Mouse (Mus musculus): Measurements from ENCODE around the gene Zcwpw1. TPM values are rescaled to one million over a fixed set of nuclear protein-coding genes. Genes with fewer than 3 reads are reported as not detected.

The Zcwpw1 gene
- polyA plus RNA-seq, 1 experiment, result 11.3 TPM

DNA sequence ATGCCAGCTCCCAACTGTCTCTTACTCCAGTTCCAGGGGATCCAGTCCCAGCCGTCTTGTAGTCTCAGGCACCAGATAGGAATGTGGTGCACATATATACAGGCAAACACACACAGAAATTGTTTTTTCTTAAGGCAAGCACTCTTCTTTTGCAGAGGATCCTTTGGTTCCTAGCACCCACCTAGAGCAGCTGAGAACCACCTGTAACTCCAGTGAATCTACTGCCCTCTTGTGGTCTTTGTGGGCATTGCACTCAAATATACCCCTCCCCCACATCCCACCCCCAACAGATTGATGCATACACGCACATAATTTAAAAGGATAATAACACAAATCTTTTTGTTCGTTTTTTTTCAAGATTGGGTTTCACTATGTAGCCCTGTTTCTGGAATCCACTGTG lies 21.3 kb upstream of the Zcwpw1 start:
- Histone ChIP-seq H3K4me3 (ENCODE audit: insufficient read depth, low read length) (no peak overlapping the region), H3K4me1 (ENCODE audit: control insufficient read depth, insufficient read depth, low read length) (no peaks in the 10 kb centered on the region), H3K27ac (ENCODE audit: insufficient read depth, low read length) (no peak overlapping the region)
- TF ChIP-seq CTCF (IDR thresholded peaks at IDR 0.05; ENCODE audit: extremely low read depth, insufficient read depth, low read length), result peak; percentile 36; the same call in 1 of the 2 replicates
- no peak for TF ChIP-seq POLR2A (IDR thresholded peaks at IDR 0.05; ENCODE audit: extremely low read depth, insufficient read depth, low read length)

DNA sequence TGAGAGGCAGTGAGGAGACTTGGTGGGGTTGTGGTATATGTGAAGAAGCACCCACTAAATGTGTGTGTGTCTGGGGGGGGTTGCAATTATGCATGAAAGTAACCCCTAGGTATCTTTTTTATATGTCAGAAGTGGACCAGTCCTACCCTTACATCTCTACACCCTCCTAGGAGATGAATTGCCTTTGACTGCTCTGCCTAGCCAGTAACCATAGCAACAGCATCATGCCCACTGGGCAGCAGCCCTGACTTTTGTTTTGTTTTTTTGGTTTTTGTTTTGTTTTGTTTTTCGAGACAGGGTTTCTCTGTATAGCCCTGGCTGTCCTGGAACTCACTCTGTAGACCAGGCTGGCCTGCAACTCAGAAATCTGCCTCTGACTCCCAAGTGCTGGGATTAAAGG lies 19.1 kb upstream of the Zcwpw1 start:
- H3K4me1 ChIP-seq (ENCODE audit: control insufficient read depth, insufficient read depth, low read length), result no peaks in the 10 kb centered on the region
- no peak overlapping the region for H3K4me3 ChIP-seq (ENCODE audit: insufficient read depth, low read length)
- no peak for TF ChIP-seq CTCF (IDR thresholded peaks at IDR 0.05; ENCODE audit: extremely low read depth, insufficient read depth, low read length)
- TF ChIP-seq POLR2A (IDR thresholded peaks at IDR 0.05; ENCODE audit: extremely low read depth, insufficient read depth, low read length), result no peak
- no peak overlapping the region for H3K27ac ChIP-seq (ENCODE audit: insufficient read depth, low read length)

DNA sequence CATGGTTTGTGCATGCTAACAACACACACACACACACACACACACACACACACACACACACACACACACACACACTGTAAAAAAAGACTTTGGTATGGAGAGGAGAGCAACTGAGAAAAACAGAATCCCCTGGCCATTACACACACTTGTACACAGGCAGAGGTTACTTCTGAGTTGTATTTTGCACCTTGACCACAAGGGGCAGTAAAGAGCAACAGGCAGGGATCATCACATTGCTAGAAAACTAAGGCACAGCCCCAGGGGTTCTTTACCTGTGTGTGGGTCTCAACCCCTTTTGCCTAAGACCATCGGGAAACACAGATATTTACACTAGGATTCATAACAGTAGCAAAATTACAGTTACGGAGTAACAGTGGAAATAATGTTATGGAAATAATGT lies 16.9 kb upstream of the Zcwpw1 start:
- Histone ChIP-seq H3K4me3 (ENCODE audit: insufficient read depth, low read length) (no peak overlapping the region), H3K27ac (ENCODE audit: insufficient read depth, low read length) (no peak overlapping the region), H3K4me1 (ENCODE audit: control insufficient read depth, insufficient read depth, low read length) (no peaks in the 10 kb centered on the region)
- TF ChIP-seq CTCF (IDR thresholded peaks at IDR 0.05; ENCODE audit: extremely low read depth, insufficient read depth, low read length), result peak; percentile 72
- TF ChIP-seq POLR2A (IDR thresholded peaks at IDR 0.05; ENCODE audit: extremely low read depth, insufficient read depth, low read length), result no peak

DNA sequence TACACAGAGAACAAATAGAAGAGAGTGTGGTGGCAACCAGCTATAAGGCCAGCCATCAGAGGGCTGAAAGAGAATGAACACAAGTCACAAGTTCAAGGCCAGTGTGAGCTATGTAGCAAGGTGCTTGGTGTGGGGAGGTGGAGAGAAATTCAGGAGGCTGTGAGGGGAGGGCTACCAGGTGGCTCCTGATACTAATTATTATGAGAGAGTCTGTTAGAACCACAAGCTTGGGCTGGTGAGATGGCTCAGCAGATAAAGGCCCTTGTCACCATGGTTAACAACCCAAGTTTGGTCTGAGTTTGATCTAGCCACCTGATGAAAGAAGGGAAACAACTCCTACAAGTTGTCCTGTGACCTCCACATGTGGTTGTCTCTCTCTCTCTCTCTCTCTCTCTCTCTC lies 14.8 kb upstream of the Zcwpw1 start:
- TF ChIP-seq CTCF (IDR thresholded peaks at IDR 0.05; ENCODE audit: extremely low read depth, insufficient read depth, low read length), result no peak
- no peak for TF ChIP-seq POLR2A (IDR thresholded peaks at IDR 0.05; ENCODE audit: extremely low read depth, insufficient read depth, low read length)
- H3K27ac ChIP-seq (ENCODE audit: insufficient read depth, low read length), result no peak overlapping the region
- no peaks in the 10 kb centered on the region; the same call in 1 of the 2 replicates for H3K4me1 ChIP-seq (ENCODE audit: control insufficient read depth, insufficient read depth, low read length)
- no peak overlapping the region for H3K4me3 ChIP-seq (ENCODE audit: insufficient read depth, low read length)

DNA sequence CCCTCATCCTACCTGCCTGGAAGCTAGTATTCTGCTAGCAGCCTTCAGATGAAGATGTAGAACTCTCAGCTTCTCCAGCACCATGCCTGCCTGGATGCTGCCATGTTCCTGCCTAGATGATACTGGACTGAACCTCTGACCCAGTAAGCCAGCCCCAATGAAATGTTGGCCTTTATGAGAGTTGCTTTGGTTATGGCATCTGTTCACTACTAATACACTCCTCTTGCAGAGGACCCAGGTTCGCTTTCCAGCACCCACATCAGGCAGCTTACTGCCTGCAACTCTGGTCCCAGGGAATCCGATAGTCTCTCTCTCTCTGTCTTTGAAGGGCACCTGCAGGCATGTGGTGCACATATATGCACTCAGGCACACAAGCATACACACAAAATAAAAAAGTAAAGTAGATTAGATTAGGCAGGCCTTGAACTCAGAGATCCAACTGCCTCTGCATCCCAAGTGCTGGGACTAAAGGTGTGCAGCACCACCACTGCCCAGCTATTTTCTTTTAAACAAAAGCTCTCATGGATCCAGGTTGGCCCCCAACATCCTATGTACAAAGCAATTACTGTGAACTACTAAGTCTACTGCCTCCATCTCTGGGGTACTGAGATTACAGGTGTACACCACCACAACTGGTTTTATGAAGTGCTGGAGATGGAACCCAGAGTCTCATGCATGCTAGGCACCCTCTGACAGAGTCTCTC lies 11.9 kb upstream of the Zcwpw1 start:
- no peak overlapping the region for H3K27ac ChIP-seq (ENCODE audit: insufficient read depth, low read length)
- H3K4me1 ChIP-seq (ENCODE audit: control insufficient read depth, insufficient read depth, low read length), result no peaks in the 10 kb centered on the region; the same call in 1 of the 2 replicates
- TF ChIP-seq POLR2A (IDR thresholded peaks at IDR 0.05; ENCODE audit: extremely low read depth, insufficient read depth, low read length) (no peak), CTCF (IDR thresholded peaks at IDR 0.05; ENCODE audit: extremely low read depth, insufficient read depth, low read length) (no peak)
- H3K4me3 ChIP-seq (ENCODE audit: insufficient read depth, low read length), result no peak overlapping the region

DNA sequence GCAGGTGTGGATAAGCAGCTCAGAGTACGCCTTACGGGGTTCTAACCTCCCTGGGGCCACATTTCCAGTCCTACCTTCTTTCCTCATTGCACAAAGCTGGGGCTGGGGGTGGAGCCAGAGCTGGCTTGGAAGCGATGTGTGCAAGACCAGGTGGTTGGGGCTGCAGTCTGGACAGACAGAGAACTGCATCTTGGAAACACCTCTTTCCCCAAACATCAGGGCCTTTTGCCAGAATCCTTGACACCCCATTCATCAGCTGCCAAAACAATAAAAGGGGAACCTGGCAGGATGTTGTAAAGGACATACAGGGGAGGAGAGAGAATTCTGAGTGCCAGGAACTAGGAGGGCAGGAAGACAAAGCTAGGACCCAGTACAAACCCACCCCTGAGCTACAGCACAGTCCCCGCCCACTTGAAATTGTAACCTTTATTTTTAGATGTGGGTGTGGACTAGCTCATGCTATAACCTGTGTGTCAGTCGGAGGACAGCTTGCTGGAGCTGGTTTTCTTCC lies 11.1 kb upstream of the Zcwpw1 start:
- Histone ChIP-seq H3K4me1 (ENCODE audit: control insufficient read depth, insufficient read depth, low read length) (no peaks in the 10 kb centered on the region; the same call in 1 of the 2 replicates), H3K4me3 (ENCODE audit: insufficient read depth, low read length) (no peak overlapping the region), H3K27ac (ENCODE audit: insufficient read depth, low read length) (no peak overlapping the region)
- TF ChIP-seq CTCF (IDR thresholded peaks at IDR 0.05; ENCODE audit: extremely low read depth, insufficient read depth, low read length) (no peak), POLR2A (IDR thresholded peaks at IDR 0.05; ENCODE audit: extremely low read depth, insufficient read depth, low read length) (no peak)

DNA sequence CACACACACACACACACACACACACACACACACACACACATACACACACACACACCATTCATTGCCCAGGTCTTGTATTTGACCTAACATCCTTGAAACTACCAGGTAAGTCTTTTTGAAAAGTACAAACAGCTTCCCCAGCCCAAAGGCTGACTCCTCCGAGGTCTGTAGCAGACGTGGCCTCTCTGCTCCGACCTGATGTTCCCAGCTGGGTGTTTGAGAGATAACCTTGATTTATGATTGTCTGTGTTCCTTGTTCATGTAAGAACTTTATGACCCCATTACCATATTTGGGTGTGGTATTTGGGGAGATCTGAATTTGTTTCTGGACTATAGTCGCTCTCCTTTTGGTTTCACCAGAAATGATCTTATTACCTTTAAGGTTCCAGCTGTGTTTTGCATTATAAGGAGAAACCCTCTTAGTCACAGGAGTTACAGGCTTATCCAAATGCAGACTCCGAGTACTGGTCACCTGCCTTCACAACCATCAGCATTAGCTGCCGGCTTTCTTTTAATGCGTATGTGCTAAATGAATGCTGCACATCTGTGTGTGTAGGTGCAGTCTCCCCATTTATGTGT lies 10.2 kb upstream of the Zcwpw1 start:
- no peak overlapping the region for H3K4me3 ChIP-seq (ENCODE audit: insufficient read depth, low read length)
- TF ChIP-seq CTCF (IDR thresholded peaks at IDR 0.05; ENCODE audit: extremely low read depth, insufficient read depth, low read length), result no peak
- TF ChIP-seq POLR2A (IDR thresholded peaks at IDR 0.05; ENCODE audit: extremely low read depth, insufficient read depth, low read length), result no peak
- H3K27ac ChIP-seq (ENCODE audit: insufficient read depth, low read length), result no peak overlapping the region
- H3K4me1 ChIP-seq (ENCODE audit: control insufficient read depth, insufficient read depth, low read length), result no peaks in the 10 kb centered on the region; the same call in 1 of the 2 replicates

DNA sequence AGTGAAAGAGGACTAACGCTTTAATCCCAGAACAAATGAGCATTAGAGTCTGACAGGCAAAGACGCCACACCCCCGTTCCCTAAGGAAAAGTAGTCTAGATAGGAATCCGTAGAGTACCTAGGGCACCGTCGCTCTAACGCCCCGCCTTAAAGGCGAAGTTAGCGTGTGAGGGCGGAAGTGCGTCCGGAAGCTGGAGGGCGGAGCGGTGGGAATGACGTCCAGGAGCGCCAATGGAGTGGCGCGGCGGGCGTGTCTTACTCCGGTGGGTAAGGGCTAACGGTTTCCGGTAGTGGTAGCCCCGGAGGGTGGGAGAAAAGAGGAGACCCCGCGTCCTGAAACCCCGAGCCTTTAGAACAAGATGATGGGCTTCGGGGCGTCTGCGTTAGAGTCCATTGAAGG lies 9.0 kb upstream of the Zcwpw1 start, which contains the start of gene Ppp1r35:
Ppp1r35 (plus strand) TSS at position 215 of the 400 bp plus-strand sequence.
- TF ChIP-seq POLR2A (IDR thresholded peaks at IDR 0.05; ENCODE audit: extremely low read depth, insufficient read depth, low read length) (peak; percentile 60; the same call in 1 of the 2 replicates), CTCF (IDR thresholded peaks at IDR 0.05; ENCODE audit: extremely low read depth, insufficient read depth, low read length) (no peak)

DNA sequence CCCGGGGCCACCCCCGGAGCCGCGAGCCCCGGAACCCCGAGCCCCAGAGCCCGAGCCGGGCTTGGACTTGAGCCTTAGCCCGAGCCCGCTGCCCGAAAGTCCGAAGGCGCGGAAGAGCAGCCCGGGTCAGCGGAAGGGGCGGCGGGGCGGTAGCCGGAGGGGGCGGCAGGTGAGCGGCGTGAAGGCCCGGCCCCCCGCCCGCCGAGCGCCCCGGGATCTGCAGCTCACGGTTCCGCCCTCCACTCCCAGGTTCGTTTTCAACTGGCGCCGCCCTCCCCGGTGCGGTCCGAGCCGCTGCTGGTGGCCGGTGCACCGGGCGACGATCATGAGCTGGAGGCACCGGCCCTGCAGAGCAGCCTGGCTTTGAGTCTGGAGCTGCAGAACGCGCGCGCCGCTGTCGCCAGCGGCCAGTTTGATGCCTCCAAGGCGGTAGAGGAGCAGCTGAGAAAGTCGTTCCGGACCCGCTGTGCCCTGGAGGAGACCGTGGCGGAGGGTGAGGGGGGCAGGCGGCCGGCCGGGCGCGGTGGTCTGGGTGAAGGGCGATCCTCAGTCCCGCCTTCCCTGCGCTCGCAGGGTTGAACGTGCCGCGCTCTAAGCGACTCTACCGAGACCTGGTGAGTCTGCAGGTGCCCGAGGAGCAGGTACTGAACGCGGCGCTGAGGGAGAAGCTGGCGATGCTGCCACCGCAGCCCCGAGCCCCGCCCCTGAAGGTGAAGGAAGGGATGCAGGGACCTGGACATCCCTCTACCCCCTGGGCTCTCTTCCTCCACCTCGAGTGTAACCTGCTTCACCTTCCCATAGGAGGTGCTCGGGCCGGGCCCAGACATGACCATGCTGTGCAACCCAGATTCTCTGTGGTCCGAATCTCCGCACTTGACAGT lies 8.3 kb upstream of the Zcwpw1 start:
- Histone ChIP-seq H3K4me3 (ENCODE audit: insufficient read depth, low read length) (peak overlapping the region; percentile 84), H3K4me1 (ENCODE audit: control insufficient read depth, insufficient read depth, low read length) (peaks cover 7% of the 10 kb centered on the region; the same call in 1 of the 2 replicates), H3K27ac (ENCODE audit: insufficient read depth, low read length) (no peak overlapping the region)
- TF ChIP-seq CTCF (IDR thresholded peaks at IDR 0.05; ENCODE audit: extremely low read depth, insufficient read depth, low read length) (no peak), POLR2A (IDR thresholded peaks at IDR 0.05; ENCODE audit: extremely low read depth, insufficient read depth, low read length) (peak; percentile 31; the same call in 1 of the 2 replicates)

More for the DNA sequence above, 9.0 kb upstream of the Zcwpw1 start, which contains the start of gene Ppp1r35:
- Histone ChIP-seq H3K27ac (ENCODE audit: insufficient read depth, low read length) (no peak within 1 kb of the TSS), H3K4me1 (ENCODE audit: control insufficient read depth, insufficient read depth, low read length) (peaks cover 1% of the 10 kb centered on the region; the same call in 1 of the 2 replicates), H3K4me3 (ENCODE audit: insufficient read depth, low read length) (peak within 1 kb of the TSS; percentile 84)

All from cortical plate, adult 2 months (tissue).